Mouse (Mus musculus) liver, embryonic 14.5 days (tissue): ENCODE results near the gene Galnt12. TPM values are rescaled to one million over a fixed set of nuclear protein-coding genes. Genes with fewer than 3 reads are reported as not detected.
"Not testable (repeated sequence)": the region's sequence is repeated elsewhere in the genome, so short reads cannot be mapped to it uniquely, and the experiment has no call there.

Experiments used
- ATAC-seq: fragments of 200-750 bp; cut with Nextera tagmentation; 2 replicates; pipeline ENCODE4 v1.8.0; 2017; ENCODE audit warnings: moderate number of reproducible peaks, mild to moderate bottlenecking, moderate library complexity; ENCODE audit not compliant: insufficient read depth
- DNase-seq, 3 experiments: peaks; one replicate each; pipeline ENCODE4 v3.0.0-alpha.2; 2012 to 2013; ENCODE audit warnings: low read depth in 3 of 3, low spot score in 3 of 3
- H3K27ac ChIP-seq: fragments of 300-500 bp; sonication (generic); 2 replicates; pipeline ENCODE4 v1.5.1; 2014; ENCODE audit warnings: moderate library complexity, mild to moderate bottlenecking, control low read depth, inconsistent platforms
- H3K27me3 ChIP-seq: fragments of 300-500 bp; sonication (generic); 2 replicates; pipeline ENCODE4 v1.6.1; 2014; ENCODE audit warnings: mild to moderate bottlenecking, low read length, moderate library complexity; ENCODE audit not compliant: control insufficient read depth, insufficient read depth
- H3K36me3 ChIP-seq: fragments of 300-500 bp; sonication (generic); replicated peaks from 2 replicates; pipeline ENCODE4 v1.6.1; 2014; ENCODE audit warnings: low read depth; ENCODE audit not compliant: control insufficient read depth, insufficient read depth
- H3K4me1 ChIP-seq, 2 experiments: fragments of 200-500 bp in 1 of 2; fragments of 300-500 bp in 1 of 2; sonication (generic) in 1 of 2; replicated peaks; 2 replicates each; pipeline ENCODE4 v1.6.1; 2012 to 2014; ENCODE audit warnings: antibody characterized with exemption in 1 of 2, inconsistent platforms in 1 of 2, low read length in 1 of 2; ENCODE audit not compliant: control insufficient read depth in 2 of 2, insufficient read depth in 2 of 2
- H3K4me2 ChIP-seq: fragments of 300-500 bp; sonication (generic); 2 replicates; pipeline ENCODE4 v1.6.1; 2014; ENCODE audit warnings: low read depth, mild to moderate bottlenecking, control low read depth, moderate library complexity
- H3K4me3 ChIP-seq, 2 experiments: fragments of 200-500 bp in 1 of 2; fragments of 300-500 bp in 1 of 2; sonication (generic) in 1 of 2; 2 replicates each; pipeline ENCODE4 v1.5.1; 2012 to 2014; ENCODE audit warnings: low read depth in 2 of 2, low read length in 2 of 2, mild to moderate bottlenecking in 2 of 2, control low read depth in 1 of 2, inconsistent platforms in 1 of 2, moderate library complexity in 1 of 2; ENCODE audit not compliant: insufficient read depth in 1 of 2
- H3K9ac ChIP-seq: fragments of 300-500 bp; sonication (generic); replicated peaks from 2 replicates; pipeline ENCODE4 v1.6.1; 2014; ENCODE audit warnings: mild to moderate bottlenecking, control low read depth, moderate library complexity
- H3K9me3 ChIP-seq: fragments of 300-500 bp; sonication (generic); 2 replicates; pipeline ENCODE4 v1.6.1; 2016; ENCODE audit warnings: low read length, mixed read lengths; ENCODE audit not compliant: control insufficient read depth
- CTCF ChIP-seq: IDR thresholded peaks from 2 replicates; pipeline ENCODE4 v1.5.1; 2016; ENCODE audit warnings: antibody characterized with exemption, low read depth, control low read depth
- EP300 ChIP-seq: IDR thresholded peaks from 2 replicates; pipeline ENCODE4 v1.6.1; 2016; ENCODE audit warnings: antibody characterized with exemption, low read depth
- WGBS: fragments of 180-500 bp; shearing (Covaris S2); extraction: QIAGEN DNeasy Blood & Tissue Kit; methylation state at CpG from one replicate; pipeline ENCODE4 v1.1.7; 2014; ENCODE audit not compliant: insufficient replicate concordance; 5-methylcytosine and 5-hydroxymethylcytosine counted together
- polyA plus RNA-seq, 2 experiments: library from polyadenylated mRNA; depleted of rRNA in 1 of 2; stranded (reverse) in 1 of 2; unstranded in 1 of 2; fragments of >200 nt; fragmentation: Nextera tagmentation in 1 of 2; extraction: Ambion mirVana in 1 of 2; gene quantifications; 2 replicates each; pipeline versions ENCODE4 v1.2.1 to v1.2.3; 2012 to 2014

Gene Galnt12
- polyA plus RNA-seq, 2 experiments = 0.31 to 0.51 TPM

DNA sequence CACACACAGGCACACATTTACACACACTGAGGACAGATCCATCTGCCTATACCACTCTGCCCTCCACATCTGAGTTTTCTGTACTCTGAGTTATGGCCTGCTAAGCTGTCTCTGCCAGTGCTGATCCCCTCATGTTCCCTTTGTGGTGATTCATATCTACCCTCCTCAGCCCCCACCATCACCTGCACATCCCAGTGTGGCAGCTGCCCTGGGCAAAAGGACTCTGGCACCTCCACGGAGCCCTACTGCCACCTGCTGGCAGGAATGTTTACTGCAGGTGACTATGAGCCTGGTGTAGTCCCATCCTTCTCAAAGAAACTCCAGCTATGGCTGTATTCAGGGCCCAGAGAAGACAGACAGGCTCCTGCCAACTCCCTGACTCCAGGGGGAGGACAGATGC, 41.5 kb upstream of the Galnt12 start:
- Histone ChIP-seq H3K4me1 (no peaks in the 10 kb centered on the region), H3K36me3 (no peaks in the 10 kb centered on the region), H3K9me3 (no peaks in the 10 kb centered on the region), H3K27ac (no peak overlapping the region), H3K27me3 (peaks cover 2% of the 10 kb centered on the region; the same call in 1 of the 2 replicates), H3K4me3 (no peak overlapping the region), H3K4me2 (no peak overlapping the region), H3K9ac (no peak overlapping the region)
- ATAC-seq (no peak), DNase-seq (peak; percentile 13 to 28 (median 28))
- TF ChIP-seq CTCF = peak; percentile 97
- no peak for TF ChIP-seq EP300
- WGBS = 0% methylated on average over 1 of the region's 1 CpGs

DNA sequence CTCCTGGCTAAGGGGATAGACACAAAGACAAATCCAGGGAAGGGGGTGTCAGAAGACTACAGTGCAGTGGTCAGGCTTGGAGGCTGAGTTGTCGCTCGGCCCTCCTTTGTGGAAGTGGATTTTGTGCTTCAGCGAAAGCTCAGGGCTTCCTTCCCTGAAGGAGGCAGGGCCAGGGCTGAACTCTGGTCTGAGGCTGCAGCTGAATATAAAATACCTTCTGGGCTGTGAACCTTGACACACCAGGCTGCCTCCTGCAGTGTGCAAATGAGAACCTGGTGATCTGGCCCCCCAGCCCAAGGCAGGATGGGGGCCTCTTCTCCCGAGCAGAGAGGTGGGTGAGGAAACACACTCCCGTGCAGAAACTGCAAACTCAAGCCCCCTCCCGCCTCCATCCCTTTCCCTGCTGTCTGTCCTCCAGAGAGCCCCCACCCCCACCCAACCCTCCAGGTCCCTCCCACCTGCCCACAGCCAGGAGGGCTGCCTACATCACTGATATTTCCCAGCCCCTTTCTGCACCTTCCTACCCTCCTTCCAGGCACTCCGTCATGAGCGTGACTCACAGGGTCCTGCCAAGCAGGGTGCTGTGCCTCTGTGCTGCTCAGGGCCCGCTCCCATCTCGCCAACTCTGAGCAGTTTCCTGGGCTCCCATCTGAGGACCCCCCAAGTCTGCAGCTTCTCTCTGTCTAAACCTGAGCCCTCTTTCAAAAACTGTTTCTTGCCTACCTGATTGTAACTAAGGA, 40.9 kb upstream of the Galnt12 start:
- Histone ChIP-seq H3K27ac (no peak overlapping the region), H3K9me3 (no peaks in the 10 kb centered on the region), H3K4me2 (no peak overlapping the region), H3K27me3 (peaks cover 6% of the 10 kb centered on the region), H3K4me1 (no peaks in the 10 kb centered on the region), H3K9ac (no peak overlapping the region), H3K4me3 (no peak overlapping the region), H3K36me3 (no peaks in the 10 kb centered on the region)
- ATAC-seq (no peak), DNase-seq (no peak)
- TF ChIP-seq EP300 (no peak), CTCF (no peak)
- 24% methylated on average over 9 of the region's 10 CpGs for WGBS

DNA sequence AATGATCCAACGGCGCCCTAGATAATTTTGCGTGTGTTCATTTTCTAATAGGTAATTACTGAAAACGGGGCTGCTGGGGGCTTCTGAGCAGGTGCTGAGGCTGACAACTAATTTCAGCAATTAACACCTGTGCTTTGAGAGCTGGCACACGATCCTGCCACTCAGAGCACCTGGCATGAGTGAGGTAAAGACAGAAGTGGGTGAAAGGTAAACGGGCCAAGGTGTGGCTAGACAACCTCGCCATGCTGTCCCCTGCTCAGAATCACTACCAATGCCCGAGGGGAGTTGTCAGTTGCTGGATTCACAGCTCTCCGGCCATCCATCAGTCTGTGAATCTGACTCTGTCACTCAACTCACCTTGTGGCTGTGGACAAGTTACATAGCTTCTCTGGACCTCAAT, 39.8 kb upstream of the Galnt12 start:
- no peaks in the 10 kb centered on the region for H3K9me3 ChIP-seq
- no peak for ATAC-seq

DNA sequence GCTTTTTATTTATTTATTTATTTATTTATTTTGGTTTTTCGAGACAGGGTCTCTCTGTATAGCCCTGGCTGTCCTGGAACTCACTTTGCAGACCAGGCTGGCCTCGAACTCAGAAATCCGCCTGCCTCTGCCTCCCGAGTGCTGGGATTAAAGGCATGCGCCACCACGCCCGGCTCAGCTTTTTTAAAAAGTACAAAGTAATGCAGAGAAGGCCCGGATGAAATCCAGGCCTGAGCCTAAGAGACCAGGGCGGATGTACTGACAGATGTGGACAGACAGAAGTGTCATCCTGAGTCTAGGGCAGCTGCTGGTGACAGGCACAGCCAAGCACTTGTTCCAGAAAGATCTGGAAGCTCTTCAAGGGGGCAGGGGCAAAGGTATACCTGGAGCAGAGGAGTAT, 36.5 kb upstream of the Galnt12 start:
- peaks cover 31% of the 10 kb centered on the region for H3K27me3 ChIP-seq
- not testable (repeated sequence) for H3K36me3 ChIP-seq, ATAC-seq

More for the DNA sequence above, 39.8 kb upstream of the Galnt12 start:
- no peaks in the 10 kb centered on the region for H3K36me3 ChIP-seq
- H3K4me2 ChIP-seq = no peak overlapping the region
- peaks cover 17% of the 10 kb centered on the region for H3K27me3 ChIP-seq
- DNase-seq = no peak
- TF ChIP-seq EP300 (no peak), CTCF (no peak)
- H3K4me3 ChIP-seq = no peak overlapping the region
- H3K9ac ChIP-seq = no peak overlapping the region
- H3K4me1 ChIP-seq = no peaks in the 10 kb centered on the region
- 57% methylated on average over 9 of the region's 9 CpGs for WGBS
- no peak overlapping the region for H3K27ac ChIP-seq

DNA sequence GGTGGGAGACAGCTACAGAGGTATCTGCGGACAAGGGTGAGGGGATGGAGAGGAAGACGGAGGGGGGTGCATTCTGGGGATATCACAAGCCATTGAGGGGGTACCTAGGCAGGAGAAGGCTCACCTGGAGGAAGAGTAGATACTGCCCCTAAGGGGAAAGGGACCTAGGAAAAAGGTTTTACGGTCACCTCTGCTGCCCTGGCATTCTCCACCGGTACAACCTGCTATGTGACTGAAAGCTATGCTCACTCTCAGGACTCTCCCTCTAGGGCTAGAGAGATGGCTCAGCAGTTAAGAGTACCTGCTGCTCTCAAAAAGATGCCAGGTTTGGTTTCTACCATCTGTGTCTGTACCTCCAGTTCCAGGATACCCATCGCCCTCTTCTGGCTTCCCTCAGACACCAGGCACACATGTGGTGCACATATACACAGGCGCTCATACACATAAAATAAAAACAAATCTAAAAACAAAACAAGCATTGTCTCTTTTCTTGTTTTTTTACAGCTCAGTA, 36.1 kb upstream of the Galnt12 start:
- no peaks in the 10 kb centered on the region for H3K4me1 ChIP-seq
- TF ChIP-seq CTCF (no peak), EP300 (no peak)
- H3K27me3 ChIP-seq = peaks cover 31% of the 10 kb centered on the region
- no peak for DNase-seq
- H3K4me3 ChIP-seq = no peak overlapping the region
- no peak overlapping the region for H3K27ac ChIP-seq
- H3K4me2 ChIP-seq = no peak overlapping the region
- no peaks in the 10 kb centered on the region for H3K9me3 ChIP-seq
- no peak overlapping the region for H3K9ac ChIP-seq
- WGBS = 70% methylated on average over 6 of the region's 6 CpGs
- ATAC-seq = no peak
- H3K36me3 ChIP-seq = no peaks in the 10 kb centered on the region

More for the DNA sequence above, 36.5 kb upstream of the Galnt12 start:
- H3K9ac ChIP-seq, H3K27ac ChIP-seq, H3K9me3 ChIP-seq, DNase-seq, H3K4me3 ChIP-seq, H3K4me2 ChIP-seq, H3K4me1 ChIP-seq: not testable (repeated sequence)
- WGBS = 67% methylated on average over 9 of the region's 9 CpGs
